ENCODE assay signal across 25 mouse cellular contexts in genomic region chr19:24200566-24200965, GRCm38 (mm10). TPM values are rescaled to one million over a fixed set of nuclear protein-coding genes. Genes with fewer than 3 reads are reported as not detected.
A peak's percentile ranks its signal among the peaks of the same experiment; 100 is the strongest.
DNase-seq lines count a peak whose midpoint lies in the region; ATAC-seq lines count a peak whose summit lies in the region.
"Had no signal": no experiment of that assay in that cellular context is flagged by ENCODE, and none has a peak within 500 bp of the region (broad histone marks: within the 10 kb centered on the region; RNA-seq: fewer than 3 reads in every experiment).

No protein-coding gene starts in this region.

- no peak overlapping the region for H3K9ac ChIP-seq in midbrain, embryonic 11.5 days (ENCODE audit: low read length)
- no peak overlapping the region for H3K9ac ChIP-seq in midbrain, embryonic 13.5 days (replicated peaks)
- H3K9ac ChIP-seq in limb, embryonic 11.5 days (ENCODE audit: low read length) = no peak overlapping the region
- H3K9ac ChIP-seq: embryonic facial prominence, embryonic 15.5 days; forebrain, postnatal 0 days; hindbrain, embryonic 15.5 days; kidney, embryonic 15.5 days; liver, embryonic 13.5 days; stomach, embryonic 15.5 days had no signal

- no peaks in the 10 kb centered on the region for H3K9me3 ChIP-seq in midbrain, embryonic 11.5 days (ENCODE audit: control insufficient read depth, low read length)
- no peaks in the 10 kb centered on the region for H3K9me3 ChIP-seq in midbrain, embryonic 13.5 days
- no peaks in the 10 kb centered on the region for H3K9me3 ChIP-seq in limb, embryonic 11.5 days (ENCODE audit: control insufficient read depth, low read length)
- H3K9me3 ChIP-seq: embryonic facial prominence, embryonic 15.5 days; hindbrain, embryonic 15.5 days; kidney, embryonic 15.5 days; liver, embryonic 13.5 days; stomach, embryonic 15.5 days had no signal

- DNase-seq in midbrain, embryonic 11.5 days (ENCODE audit: low spot score, missing footprints) = peak; percentile 62
- DNase-seq in fat pad, adult 2 months (ENCODE audit: extremely low read depth, low read depth, low spot score) = peak; percentile 68
- peak; percentile 49 for DNase-seq in limb, embryonic 11.5 days (ENCODE audit: low spot score)
- peak; percentile 62 for DNase-seq in retina, postnatal 1 day
- no peak for DNase-seq in frontal cortex, adult 2 months (ENCODE audit: extremely low spot score in 1 of 2, low spot score in 1 of 2)
- DNase-seq in ovary, postnatal 14 days (ENCODE audit: low spot score) = no peak
- DNase-seq: adrenal gland, adult 2 months; B cell, adult 2 months; cerebellum, adult 11-12 months; forebrain, postnatal 0 days; gastrocnemius, adult 2 months; heart, postnatal 36 days; kidney, adult 11 months; kidney, postnatal 36 days; liver, embryonic 13.5 days; lung, adult 2 months; right cerebral cortex, adult 18-20 months; thymus, postnatal 25 days had no signal

- H3K27me3 ChIP-seq in midbrain, embryonic 11.5 days (ENCODE audit: control insufficient read depth, insufficient read depth, low read length) = no peaks in the 10 kb centered on the region
- no peaks in the 10 kb centered on the region for H3K27me3 ChIP-seq in midbrain, embryonic 13.5 days
- H3K27me3 ChIP-seq in limb, embryonic 11.5 days (ENCODE audit: control insufficient read depth, insufficient read depth, low read length) = no peaks in the 10 kb centered on the region
- H3K27me3 ChIP-seq: CH12.LX; embryonic facial prominence, embryonic 15.5 days; hindbrain, embryonic 15.5 days; kidney, embryonic 15.5 days; liver, embryonic 13.5 days; stomach, embryonic 15.5 days had no signal

- ATAC-seq in midbrain, embryonic 11.5 days (ENCODE audit: low FRiP score) = no peak
- ATAC-seq in midbrain, embryonic 13.5 days = no peak
- ATAC-seq in limb, embryonic 11.5 days (ENCODE audit: insufficient number of reproducible peaks, low FRiP score, low TSS enrichment, low read depth) = no peak
- ATAC-seq: forebrain, postnatal 0 days; midbrain, embryonic 16.5 days had no signal

- H3K27ac ChIP-seq in midbrain, embryonic 11.5 days (ENCODE audit: low read depth, low read length) = no peak overlapping the region
- no peak overlapping the region for H3K27ac ChIP-seq in midbrain, embryonic 13.5 days
- no peak overlapping the region for H3K27ac ChIP-seq in limb, embryonic 11.5 days (replicated peaks; ENCODE audit: low read depth, low read length)
- H3K27ac ChIP-seq: embryonic facial prominence, embryonic 15.5 days; gastrocnemius, adult 2 months; hindbrain, embryonic 15.5 days; kidney, embryonic 15.5 days; liver, embryonic 13.5 days; stomach, embryonic 15.5 days had no signal

- no peaks in the 10 kb centered on the region for H3K36me3 ChIP-seq in midbrain, embryonic 11.5 days (ENCODE audit: control insufficient read depth, insufficient read depth, low read length)
- no peaks in the 10 kb centered on the region for H3K36me3 ChIP-seq in midbrain, embryonic 13.5 days
- no peaks in the 10 kb centered on the region for H3K36me3 ChIP-seq in limb, embryonic 11.5 days (ENCODE audit: control insufficient read depth, insufficient read depth, low read length)
- H3K36me3 ChIP-seq: embryonic facial prominence, embryonic 15.5 days; hindbrain, embryonic 15.5 days; kidney, embryonic 15.5 days; liver, embryonic 13.5 days; stomach, embryonic 15.5 days had no signal

- H3K4me1 ChIP-seq in midbrain, embryonic 11.5 days (ENCODE audit: control insufficient read depth, insufficient read depth, low read length) = no peaks in the 10 kb centered on the region
- no peaks in the 10 kb centered on the region; the same call in 1 of the 2 replicates for H3K4me1 ChIP-seq in midbrain, embryonic 13.5 days (replicated peaks)
- H3K4me1 ChIP-seq in limb, embryonic 11.5 days (ENCODE audit: control insufficient read depth, insufficient read depth, low read length) = no peaks in the 10 kb centered on the region
- H3K4me1 ChIP-seq: embryonic facial prominence, embryonic 15.5 days; hindbrain, embryonic 15.5 days; kidney, embryonic 15.5 days; liver, embryonic 13.5 days; stomach, embryonic 15.5 days had no signal

- WGBS in midbrain, embryonic 11.5 days = 72% methylated on average over 12 of the region's 12 CpGs
- WGBS in midbrain, embryonic 13.5 days = 62% methylated on average over 12 of the region's 12 CpGs
- 14% methylated on average over 12 of the region's 12 CpGs for WGBS in limb, embryonic 11.5 days

- no peak overlapping the region for H3K4me2 ChIP-seq in midbrain, embryonic 11.5 days
- no peak overlapping the region for H3K4me2 ChIP-seq in midbrain, embryonic 13.5 days (replicated peaks)
- H3K4me2 ChIP-seq in limb, embryonic 11.5 days (ENCODE audit: low read depth, severe bottlenecking) = peak overlapping the region; percentile 34; the same call in 1 of the 2 replicates
- H3K4me2 ChIP-seq: embryonic facial prominence, embryonic 15.5 days; hindbrain, embryonic 15.5 days; kidney, embryonic 15.5 days; liver, embryonic 13.5 days; stomach, embryonic 15.5 days had no signal

- no peak overlapping the region for H3K4me3 ChIP-seq in midbrain, embryonic 11.5 days (ENCODE audit: low read depth, low read length)
- no peak overlapping the region for H3K4me3 ChIP-seq in midbrain, embryonic 13.5 days (replicated peaks)
- H3K4me3 ChIP-seq in limb, embryonic 11.5 days (ENCODE audit: low read depth, low read length) = no peak overlapping the region
- H3K4me3 ChIP-seq: embryonic facial prominence, embryonic 15.5 days; gastrocnemius, adult 2 months; hindbrain, embryonic 15.5 days; kidney, embryonic 15.5 days; liver, embryonic 13.5 days; stomach, embryonic 15.5 days had no signal

RNA-seq across cellular contexts. Expression of gene Tjp2, which starts 24.3 kb away (rescaled TPM):
- 22.3 and 23.0 TPM in 2 replicates for polyA plus RNA-seq in midbrain, embryonic 11.5 days (2014; fragmentation: Nextera tagmentation; extraction: Ambion mirVana)
- polyA plus RNA-seq in midbrain, embryonic 13.5 days (2015; fragmentation: Nextera tagmentation; extraction: Ambion mirVana) = 13.6 and 13.9 TPM in 2 replicates
- 26.9 and 30.2 TPM in 2 replicates for polyA plus RNA-seq in limb, embryonic 11.5 days (2014; fragmentation: Nextera tagmentation; extraction: Ambion mirVana)
- 13.8 and 16.2 TPM in 2 replicates for polyA plus RNA-seq in frontal cortex, adult 2 months (2012; rRNA removed)

Comparison
In these comparisons a context has a peak if more than half of its experiments do, and no peak if none do; other contexts are left out.
1. DNase-seq: peak in midbrain, embryonic 11.5 days (single experiment), fat pad, adult 2 months (single experiment), limb, embryonic 11.5 days (single experiment) and retina, postnatal 1 day (single experiment); none in frontal cortex, adult 2 months (0 of 2) and ovary, postnatal 14 days (single experiment).